Mouse (Mus musculus): ENCODE results near the gene Tmx4.

Tmx4 gene

GRCm38 (mm10) chr2:134559422-134559821 is 84.5 kb downstream of the Tmx4 start:
- no peak for DNase-seq (ENCODE audit: low read depth, low spot score)

GRCm38 (mm10) chr2:134554221-134554727 is 89.7 kb downstream of the Tmx4 start, which contains the start of gene Hao1:
Hao1 (minus strand) TSS chr2:134554368.
- no peak for DNase-seq (ENCODE audit: low read depth, low spot score)

GRCm38 (mm10) chr2:134552358-134552757 is 91.6 kb downstream of the Tmx4 start:
- DNase-seq (ENCODE audit: low read depth, low spot score): no peak

- peak; percentile 86 for DNase-seq (ENCODE audit: low read depth, low spot score)
Observed at GRCm38 (mm10) chr2:134549770-134550169, 94.2 kb downstream of the Tmx4 start.

- DNase-seq (ENCODE audit: low read depth, low spot score): peak; percentile 80
Observed at GRCm38 (mm10) chr2:134545116-134545515, 98.8 kb downstream of the Tmx4 start.

- no peak for DNase-seq (ENCODE audit: low read depth, low spot score)
Observed at GRCm38 (mm10) chr2:134544321-134545065, 99.5 kb downstream of the Tmx4 start.

All from 3T3-L1 (cell line).